Mouse (Mus musculus) ovary, postnatal 10 days (tissue): ENCODE measurements around the gene Fat3.

Experiments
- DNase-seq: peaks from one replicate; pipeline ENCODE4 v3.0.0; 2022; ENCODE audit warnings: low spot score

Fat3 gene

GRCm38 (mm10) chr9:16437805-16438204 is 63.3 kb downstream of the Fat3 start:
- no peak for DNase-seq

GRCm38 (mm10) chr9:16428589-16428988 is 72.5 kb downstream of the Fat3 start:
- no peak for DNase-seq

- no peak for DNase-seq
Observed at GRCm38 (mm10) chr9:16422707-16423106, 78.4 kb downstream of the Fat3 start.

GRCm38 (mm10) chr9:16402815-16403214 is 98.3 kb downstream of the Fat3 start:
- no peak for DNase-seq

GRCm38 (mm10) chr9:16398734-16399686 is 102.1 kb downstream of the Fat3 start:
- no peak for DNase-seq

- DNase-seq, result no peak
Observed at GRCm38 (mm10) chr9:16389141-16389540, 111.9 kb downstream of the Fat3 start.

- DNase-seq, result no peak
Observed at GRCm38 (mm10) chr9:16387527-16387926, 113.6 kb downstream of the Fat3 start.

- no peak for DNase-seq
Observed at GRCm38 (mm10) chr9:16363713-16364112, 137.4 kb downstream of the Fat3 start.

GRCm38 (mm10) chr9:16361811-16362210 is 139.3 kb downstream of the Fat3 start:
- no peak for DNase-seq

- DNase-seq, result no peak
Observed at GRCm38 (mm10) chr9:16356636-16357035, 144.4 kb downstream of the Fat3 start.

GRCm38 (mm10) chr9:16354906-16355305 is 146.2 kb downstream of the Fat3 start:
- no peak for DNase-seq

GRCm38 (mm10) chr9:16353049-16353724 is 147.9 kb downstream of the Fat3 start:
- no peak for DNase-seq

GRCm38 (mm10) chr9:16352486-16353048 is 148.5 kb downstream of the Fat3 start:
- no peak for DNase-seq

- DNase-seq, result no peak
Observed at GRCm38 (mm10) chr9:16344902-16345855, 155.9 kb downstream of the Fat3 start.

- no peak for DNase-seq
Observed at GRCm38 (mm10) chr9:16343191-16343590, 157.9 kb downstream of the Fat3 start.

- no peak for DNase-seq
Observed at GRCm38 (mm10) chr9:16342577-16342976, 158.5 kb downstream of the Fat3 start.

- no peak for DNase-seq
Observed at GRCm38 (mm10) chr9:16330290-16330984, 170.6 kb downstream of the Fat3 start.

GRCm38 (mm10) chr9:16318957-16319356 is 182.1 kb downstream of the Fat3 start:
- DNase-seq, result no peak

GRCm38 (mm10) chr9:16312599-16313197 is 188.4 kb downstream of the Fat3 start:
- no peak for DNase-seq
